Mouse (Mus musculus): ENCODE results near the gene Hs1bp3.

The Hs1bp3 gene

GRCm38 (mm10) chr12:8313270-8313771, at the start of gene Hs1bp3:
TSS of gene Hs1bp3 (plus strand) at chr12:8313432.
- peak; percentile 76 for DNase-seq (ENCODE audit: low read depth, low spot score)

- DNase-seq (ENCODE audit: low read depth, low spot score) = no peak
These were observed 46.9 kb upstream of the Hs1bp3 start for GRCm38 (mm10) chr12:8266311-8266710.

- no peak for DNase-seq (ENCODE audit: low read depth, low spot score)
These were observed 43.6 kb upstream of the Hs1bp3 start for GRCm38 (mm10) chr12:8269627-8270026.

- no peak for DNase-seq (ENCODE audit: low read depth, low spot score)
These were observed 41.8 kb upstream of the Hs1bp3 start for GRCm38 (mm10) chr12:8271405-8271804.

- no peak for DNase-seq (ENCODE audit: low read depth, low spot score)
These were observed 39.6 kb upstream of the Hs1bp3 start for GRCm38 (mm10) chr12:8273471-8274171.

- no peak for DNase-seq (ENCODE audit: low read depth, low spot score)
These were observed 37.8 kb upstream of the Hs1bp3 start for GRCm38 (mm10) chr12:8275424-8275823.

GRCm38 (mm10) chr12:8281225-8282017, 31.8 kb upstream of the Hs1bp3 start:
- no peak for DNase-seq (ENCODE audit: low read depth, low spot score)

GRCm38 (mm10) chr12:8287970-8288369, 25.3 kb upstream of the Hs1bp3 start:
- no peak for DNase-seq (ENCODE audit: low read depth, low spot score)

GRCm38 (mm10) chr12:8289099-8289498, 24.1 kb upstream of the Hs1bp3 start:
- no peak for DNase-seq (ENCODE audit: low read depth, low spot score)

- DNase-seq (ENCODE audit: low read depth, low spot score) = no peak
These were observed 23.7 kb upstream of the Hs1bp3 start for GRCm38 (mm10) chr12:8289499-8289898.

GRCm38 (mm10) chr12:8291157-8291853, 21.9 kb upstream of the Hs1bp3 start:
- DNase-seq (ENCODE audit: low read depth, low spot score) = no peak

GRCm38 (mm10) chr12:8295307-8295913, 17.8 kb upstream of the Hs1bp3 start:
- DNase-seq (ENCODE audit: low read depth, low spot score) = no peak

- DNase-seq (ENCODE audit: low read depth, low spot score) = no peak
These were observed 17.1 kb upstream of the Hs1bp3 start for GRCm38 (mm10) chr12:8296154-8296553.

- DNase-seq (ENCODE audit: low read depth, low spot score) = no peak
These were observed 15.5 kb upstream of the Hs1bp3 start for GRCm38 (mm10) chr12:8297586-8298214.

- no peak for DNase-seq (ENCODE audit: low read depth, low spot score)
These were observed 14.7 kb upstream of the Hs1bp3 start for GRCm38 (mm10) chr12:8298361-8299142.

GRCm38 (mm10) chr12:8299143-8300110, 13.8 kb upstream of the Hs1bp3 start:
- no peak for DNase-seq (ENCODE audit: low read depth, low spot score)

- DNase-seq (ENCODE audit: low read depth, low spot score) = no peak
These were observed 13.1 kb upstream of the Hs1bp3 start for GRCm38 (mm10) chr12:8300111-8300480.

- no peak for DNase-seq (ENCODE audit: low read depth, low spot score)
These were observed 12.7 kb upstream of the Hs1bp3 start for GRCm38 (mm10) chr12:8300521-8300920.

All from WW6 (cell line).